Mouse (Mus musculus) heart, postnatal 10 days (tissue): Measurements from ENCODE around the gene Dock11. TPM values are rescaled to one million over a fixed set of nuclear protein-coding genes. Genes with fewer than 3 reads are reported as not detected.
A peak's percentile ranks its signal among the peaks of the same experiment; 100 is the strongest.

Experiments
- DNase-seq, 2 experiments: peaks; one replicate each; pipeline ENCODE4 v3.0.0; 2021
- intact Hi-C: fragments of 180-260 bp; cut with DNase I; formaldehyde crosslinking; loops from one replicate; pipeline ENCODE4 v1.15.1; 2025
- total RNA-seq, 2 experiments: library from RNA; stranded (reverse); gene quantifications; 2 replicates each; pipeline ENCODE4 v1.2.3; 2021

Gene Dock11
- total RNA-seq, result 10 to 100 TPM in 1 of 2 experiments, 1 to 10 TPM in 1; 8.0 to 10.4 TPM

- intact Hi-C loops, result no loop called here
- peak; percentile 61 to 64 for DNase-seq
Measured at GRCm38 (mm10) chrX:35888087-35888895, at the start of gene Dock11. Gene Dock11 (plus strand): TSS chrX:35888832.

- intact Hi-C loops, result loop anchor here (2.0 kb wide), 1 partner anchor 117 kb away; no protein-coding TSS in a partner anchor
- peak in 1 of 2 experiments; percentile 10 for DNase-seq
Measured at GRCm38 (mm10) chrX:35879703-35880102, 8.9 kb upstream of the Dock11 start.

- intact Hi-C loops, result no loop called here
- peak; percentile 24 to 25 for DNase-seq
Measured at GRCm38 (mm10) chrX:35888945-35889799, 540 bp downstream of the Dock11 start.

GRCm38 (mm10) chrX:35889800-35890106, 1.1 kb downstream of the Dock11 start:
- DNase-seq, result no peak
- intact Hi-C loops, result no loop called here

- intact Hi-C loops, result no loop called here
- DNase-seq, result no peak
Measured at GRCm38 (mm10) chrX:35891534-35892125, 3.0 kb downstream of the Dock11 start.

- no peak for DNase-seq
- intact Hi-C loops, result no loop called here
Measured at GRCm38 (mm10) chrX:35892377-35892776, 3.7 kb downstream of the Dock11 start.

GRCm38 (mm10) chrX:35897648-35898500, 9.2 kb downstream of the Dock11 start:
- DNase-seq, result no peak
- intact Hi-C loops, result no loop called here

GRCm38 (mm10) chrX:35898501-35898766, 9.8 kb downstream of the Dock11 start:
- intact Hi-C loops, result no loop called here
- no peak for DNase-seq

DNA sequence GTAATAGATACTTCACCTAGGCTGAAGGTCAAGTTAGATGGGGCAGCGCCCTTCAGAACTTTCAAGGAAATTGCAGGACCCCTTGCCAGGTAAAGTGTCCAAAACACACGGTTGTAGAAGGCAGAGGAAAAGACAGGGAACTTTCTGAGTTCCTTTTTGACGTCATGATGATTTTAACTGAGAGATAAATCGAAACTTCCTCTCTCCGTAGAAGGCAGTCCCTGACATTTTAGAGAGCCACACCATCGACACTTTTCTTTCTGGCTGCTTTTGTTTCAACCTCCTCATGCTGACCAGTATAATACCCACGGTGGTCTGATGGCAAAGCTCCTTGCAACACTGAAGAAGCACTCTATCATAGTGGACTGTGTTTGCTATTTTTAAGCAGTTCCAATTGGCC, 15.7 kb downstream of the Dock11 start:
- intact Hi-C loops, result no loop called here
- no peak for DNase-seq

- DNase-seq, result no peak
Measured at GRCm38 (mm10) chrX:35906696-35907330, 18.2 kb downstream of the Dock11 start.

GRCm38 (mm10) chrX:35919558-35919957, 30.9 kb downstream of the Dock11 start:
- intact Hi-C loops, result no loop called here
- no peak for DNase-seq

More at GRCm38 (mm10) chrX:35906696-35907330, 18.2 kb downstream of the Dock11 start:
- intact Hi-C loops, result no loop called here

DNA sequence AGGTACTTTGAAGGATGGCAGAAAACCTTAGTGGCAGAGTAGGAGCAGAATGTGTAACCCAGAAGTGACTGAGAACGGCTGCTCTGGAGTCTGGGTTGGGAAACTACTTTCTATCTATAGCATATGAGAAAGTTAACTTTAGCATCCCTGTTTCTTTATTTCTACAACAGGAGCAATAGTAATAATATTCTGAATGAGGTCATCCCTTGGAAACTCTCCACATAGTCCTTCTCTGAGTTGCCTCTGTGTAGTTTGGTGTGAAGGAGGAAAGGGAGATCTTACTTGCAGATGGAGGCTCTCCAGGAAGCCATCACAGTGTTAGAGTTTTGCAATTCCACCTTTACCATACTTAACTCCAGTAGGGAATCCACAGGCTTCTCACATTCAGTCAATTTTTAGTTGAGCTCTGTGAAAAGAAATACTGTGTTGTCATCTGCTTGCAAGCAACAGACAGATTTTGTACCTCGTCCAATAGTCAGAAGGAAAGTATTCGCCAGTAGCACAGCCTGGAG, 31.5 kb downstream of the Dock11 start:
- DNase-seq, result no peak
- intact Hi-C loops, result no loop called here

- DNase-seq, result no peak
- intact Hi-C loops, result no loop called here
Measured at GRCm38 (mm10) chrX:35921922-35922321, 33.3 kb downstream of the Dock11 start.

DNA sequence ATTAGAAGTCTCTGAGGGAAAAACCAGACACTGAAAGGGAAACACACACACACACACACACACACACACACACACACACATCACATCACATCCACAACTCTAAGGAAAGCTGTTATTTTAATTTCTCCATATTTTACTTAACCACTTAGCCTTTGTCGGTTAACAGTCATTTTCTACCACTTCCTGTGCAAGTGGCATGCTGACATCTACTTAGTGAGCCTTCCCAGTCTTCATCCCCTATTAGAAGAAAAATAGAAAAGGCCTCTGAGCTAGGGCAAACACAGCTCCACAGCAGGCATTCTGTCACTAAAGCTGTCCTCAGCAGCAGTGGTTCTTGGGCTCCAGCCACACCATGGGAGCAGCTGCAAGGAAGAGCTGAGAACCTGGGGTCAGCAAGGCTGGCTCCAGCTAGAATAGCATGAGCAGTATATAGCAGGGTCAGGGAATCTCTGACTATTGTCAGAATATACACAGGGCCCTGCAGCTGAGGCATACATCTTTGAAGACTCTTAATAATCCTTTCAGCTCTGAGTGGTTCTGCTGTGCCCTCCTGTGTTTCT, 36.2 kb downstream of the Dock11 start:
- intact Hi-C loops, result no loop called here
- peak in 1 of 2 experiments; percentile 12 for DNase-seq

GRCm38 (mm10) chrX:35930094-35930933, 41.7 kb downstream of the Dock11 start:
- intact Hi-C loops, result no loop called here
- DNase-seq, result no peak

- intact Hi-C loops, result no loop called here
- DNase-seq, result no peak
Measured at GRCm38 (mm10) chrX:35930934-35931406, 42.3 kb downstream of the Dock11 start.

GRCm38 (mm10) chrX:35931945-35932344, 43.3 kb downstream of the Dock11 start:
- intact Hi-C loops, result no loop called here
- DNase-seq, result no peak

DNA sequence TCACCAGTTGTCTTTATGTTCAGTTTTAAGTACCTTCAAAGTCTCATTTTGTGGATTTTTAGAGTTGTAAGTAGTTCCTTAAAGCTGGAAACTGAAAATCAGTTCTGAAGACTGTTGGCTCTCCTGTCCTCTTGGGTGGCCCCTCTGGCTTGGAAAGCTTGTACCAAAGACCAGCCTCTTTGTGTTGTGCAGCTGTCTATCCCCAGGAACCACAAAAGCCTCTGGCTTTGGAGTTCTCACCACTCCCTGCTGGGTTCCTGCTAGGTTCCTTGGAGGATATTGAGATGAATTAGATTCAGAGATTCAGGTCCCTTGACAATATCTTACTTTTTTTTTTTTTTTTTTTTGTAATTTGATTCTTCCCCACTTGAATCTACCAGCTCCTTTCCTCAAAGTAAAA, 44.3 kb downstream of the Dock11 start:
- no peak for DNase-seq
- intact Hi-C loops, result no loop called here

DNA sequence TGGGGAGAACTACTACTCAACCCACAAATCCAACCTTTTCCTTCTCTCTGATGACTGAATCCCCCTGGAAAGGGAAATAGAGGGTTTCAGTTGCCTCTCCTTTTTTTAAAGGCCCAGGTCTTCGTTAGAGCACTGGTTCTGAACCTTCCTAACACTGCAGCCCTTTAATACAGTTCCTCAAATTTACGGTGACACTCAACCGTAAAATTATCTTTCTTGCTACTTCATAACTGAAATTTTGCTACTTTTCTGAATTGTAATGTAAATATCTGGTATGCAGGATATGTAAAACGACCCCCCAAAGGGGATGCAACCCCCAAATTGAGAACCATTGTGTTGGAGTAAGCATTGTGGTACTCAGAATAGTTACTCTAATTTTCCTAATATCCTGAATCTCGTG, 49.5 kb downstream of the Dock11 start:
- intact Hi-C loops, result no loop called here
- DNase-seq, result no peak
